Mouse (Mus musculus) cerebellum, adult 2 months (tissue): Measurements from ENCODE around the gene Plcxd1.

Experiments used
- CTCF ChIP-seq: fragments of 200-500 bp; IDR thresholded peaks from 2 replicates; pipeline ENCODE4 v1.5.1; 2011; ENCODE audit warnings: low read depth, mild to moderate bottlenecking, control low read depth, low read length, moderate library complexity, borderline replicate concordance; ENCODE audit not compliant: insufficient read depth
- POLR2A ChIP-seq: fragments of 200-500 bp; IDR thresholded peaks from 2 replicates; pipeline ENCODE4 v1.6.1; 2011; ENCODE audit warnings: low read length, control low read depth, borderline replicate concordance; ENCODE audit not compliant: insufficient read depth

GRCm38 (mm10) chr5:110101716-110102347 lies 2.1 kb downstream of the Plcxd1 start:
- TF ChIP-seq CTCF (no peak), POLR2A (no peak)
